Mouse (Mus musculus) heart, postnatal 10 days (tissue): ENCODE measurements around the gene Cd28. TPM values are rescaled to one million over a fixed set of nuclear protein-coding genes. Genes with fewer than 3 reads are reported as not detected.
"Not testable (repeated sequence)": the region's sequence is repeated elsewhere in the genome, so short reads cannot be mapped to it uniquely, and the experiment has no call there.

Source experiments
- DNase-seq, 2 experiments: peaks; one replicate each; pipeline ENCODE4 v3.0.0; 2021
- intact Hi-C: fragments of 180-260 bp; cut with DNase I; formaldehyde crosslinking; loops from one replicate; pipeline ENCODE4 v1.15.1; 2025
- total RNA-seq, 2 experiments: library from RNA; stranded (reverse); gene quantifications; 2 replicates each; pipeline ENCODE4 v1.2.3; 2021

The Cd28 gene
- total RNA-seq, 2 experiments from 2014 or later, result 2.4 to 2.7 TPM

GRCm38 (mm10) chr1:60781666-60782065, 65.1 kb downstream of the Cd28 start:
- intact Hi-C loops, result no loop called here
- no peak for DNase-seq

GRCm38 (mm10) chr1:60793717-60794116, 77.1 kb downstream of the Cd28 start:
- intact Hi-C loops, result no loop called here

GRCm38 (mm10) chr1:60795677-60796205, 79.1 kb downstream of the Cd28 start:
- no peak for DNase-seq
- intact Hi-C loops, result no loop called here

More at GRCm38 (mm10) chr1:60793717-60794116, 77.1 kb downstream of the Cd28 start:
- no peak for DNase-seq

- peak in 1 of 2 experiments; percentile 43 for DNase-seq
- intact Hi-C loops, result no loop called here
These were observed 83.3 kb downstream of the Cd28 start for GRCm38 (mm10) chr1:60799795-60800345.

- intact Hi-C loops, result no loop called here
- DNase-seq, result no peak
These were observed 84.6 kb downstream of the Cd28 start for GRCm38 (mm10) chr1:60801210-60801671.

- no peak for DNase-seq
- intact Hi-C loops, result no loop called here
These were observed 86.7 kb downstream of the Cd28 start for GRCm38 (mm10) chr1:60803128-60803824.

GRCm38 (mm10) chr1:60803825-60804696, 87.5 kb downstream of the Cd28 start:
- no peak for DNase-seq
- intact Hi-C loops, result no loop called here

- intact Hi-C loops, result no loop called here
- no peak for DNase-seq
These were observed 88.6 kb downstream of the Cd28 start for GRCm38 (mm10) chr1:60805178-60805577.

GRCm38 (mm10) chr1:60807748-60808147, 91.1 kb downstream of the Cd28 start:
- intact Hi-C loops, result no loop called here

GRCm38 (mm10) chr1:60808466-60808865, 91.9 kb downstream of the Cd28 start:
- intact Hi-C loops, result no loop called here
- DNase-seq, result no peak

More at GRCm38 (mm10) chr1:60807748-60808147, 91.1 kb downstream of the Cd28 start:
- no peak for DNase-seq

GRCm38 (mm10) chr1:60809166-60809565, 92.6 kb downstream of the Cd28 start:
- intact Hi-C loops, result no loop called here
- DNase-seq, result peak; percentile 52 to 58

GRCm38 (mm10) chr1:60810821-60811220, 94.2 kb downstream of the Cd28 start:
- no peak for DNase-seq
- intact Hi-C loops, result no loop called here

GRCm38 (mm10) chr1:60811998-60812397, 95.4 kb downstream of the Cd28 start:
- no peak for DNase-seq
- intact Hi-C loops, result no loop called here

GRCm38 (mm10) chr1:60813411-60813810, 96.8 kb downstream of the Cd28 start:
- DNase-seq, result no peak
- intact Hi-C loops, result no loop called here

GRCm38 (mm10) chr1:60815912-60816311, 99.3 kb downstream of the Cd28 start:
- intact Hi-C loops, result loop anchor here (5.0 kb wide), 1 partner anchor 36 kb away; no protein-coding TSS in a partner anchor
- DNase-seq, result peak; percentile 68 to 72

- DNase-seq, result not testable (repeated sequence)
- intact Hi-C loops, result loop anchor here (5.0 kb wide), 1 partner anchor 34 kb away; no protein-coding TSS in a partner anchor
These were observed 101.9 kb downstream of the Cd28 start for GRCm38 (mm10) chr1:60818491-60818890.

GRCm38 (mm10) chr1:60819993-60820392, 103.4 kb downstream of the Cd28 start:
- DNase-seq, result no peak
- intact Hi-C loops, result loop anchor here (5.0 kb wide), 2 partner anchors 32 to 103 kb away; partner anchors contain the start of gene Cd28

- intact Hi-C loops, result loop anchor here (5.0 kb wide), 1 partner anchor 104 kb away; the partner anchor contains the start of gene Cd28
- no peak for DNase-seq
These were observed 104.4 kb downstream of the Cd28 start for GRCm38 (mm10) chr1:60820981-60821380.

- no peak for DNase-seq
- intact Hi-C loops, result loop anchor here (5.0 kb wide), 1 partner anchor 104 kb away; the partner anchor contains the start of gene Cd28
These were observed 105.0 kb downstream of the Cd28 start for GRCm38 (mm10) chr1:60821590-60821989.
